Mouse (Mus musculus) MEL (cell line): ENCODE data around the gene Gm5416. TPM values are rescaled to one million over a fixed set of nuclear protein-coding genes. Genes with fewer than 3 reads are reported as not detected.

Source experiments
- polyA plus RNA-seq, 2 experiments: library from polyadenylated mRNA; stranded (reverse) in 1 of 2; unstranded in 1 of 2; fragments of >175 nt in 1 of 2; fragments of >200 nt in 1 of 2; gene quantifications; 2 replicates each; pipeline versions ENCODE4 v1.2.1 to v1.2.4; 2012; ENCODE audit warnings: low replicate concordance in 2 of 2, low read depth in 1 of 2; ENCODE audit not compliant: insufficient read length in 2 of 2, insufficient read depth in 1 of 2, missing spikeins in 1 of 2
- total RNA-seq: library from RNA; depleted of rRNA; stranded (reverse); fragments of 300-350 nt; gene quantifications from 2 replicates; pipeline ENCODE4 v1.2.3, GENCODE M21; 2012; rRNA removed

The Gm5416 gene
- total and polyA plus RNA-seq, 3 experiments, result not detected

Other genes starting within 250 kb of the Gm5416 start
- 24.5 and 25.2 TPM in 2 replicates for gene Kpna1, start 231.7 kb upstream of the Gm5416 start, total RNA-seq
- 10 to 100 TPM in 1 of 2 experiments, not detected in 1; 34.9 TPM for gene Kpna1, start 231.7 kb upstream of the Gm5416 start, polyA plus RNA-seq
- gene Wdr5b, start 169.2 kb upstream of the Gm5416 start, total RNA-seq, result 2.1 and 3.3 TPM in 2 replicates
- 1 to 10 TPM in 1 of 2 experiments, not detected in 1; 1.7 TPM for gene Wdr5b, start 169.2 kb upstream of the Gm5416 start, polyA plus RNA-seq
- gene Fam162a, start 138.8 kb upstream of the Gm5416 start, total RNA-seq, result 111 and 120 TPM in 2 replicates
- 100 to 1,000 TPM in 1 of 2 experiments, not detected in 1; 129 TPM for gene Fam162a, start 138.8 kb upstream of the Gm5416 start, polyA plus RNA-seq
- 183 and 203 TPM in 2 replicates for gene Ccdc58, start 138.7 kb upstream of the Gm5416 start, total RNA-seq
- 10 to 100 TPM in 1 of 2 experiments, not detected in 1; 98.3 TPM for gene Ccdc58, start 138.7 kb upstream of the Gm5416 start, polyA plus RNA-seq
- not detected in 2 replicates for gene Csta1, start 79.2 kb upstream of the Gm5416 start, total RNA-seq
- gene Csta1, start 79.2 kb upstream of the Gm5416 start, polyA plus RNA-seq, result not detected
- not detected in 2 replicates for gene Stfa2l1, start 53.6 kb upstream of the Gm5416 start, total RNA-seq
- not detected for gene Stfa2l1, start 53.6 kb upstream of the Gm5416 start, polyA plus RNA-seq
- gene Gm5483, start 26.2 kb upstream of the Gm5416 start, total RNA-seq, result not detected in 2 replicates
- gene Gm5483, start 26.2 kb upstream of the Gm5416 start, polyA plus RNA-seq, result not detected
- gene 2010005H15Rik, start 11.1 kb downstream of the Gm5416 start, total RNA-seq, result 0.29 and 0.46 TPM in 2 replicates
- under 1 TPM in 1 of 2 experiments, not detected in 1; 0.11 TPM for gene 2010005H15Rik, start 11.1 kb downstream of the Gm5416 start, polyA plus RNA-seq
- gene Stfa1, start 66.5 kb downstream of the Gm5416 start, total RNA-seq, result not detected in 2 replicates
- gene Stfa1, start 66.5 kb downstream of the Gm5416 start, polyA plus RNA-seq, result not detected
- not detected in 2 replicates for gene BC117090, start 123.9 kb downstream of the Gm5416 start, total RNA-seq
- gene BC117090, start 123.9 kb downstream of the Gm5416 start, polyA plus RNA-seq, result not detected
- not detected in 2 replicates for gene BC100530, start 157.3 kb downstream of the Gm5416 start, total RNA-seq
- gene BC100530, start 157.3 kb downstream of the Gm5416 start, polyA plus RNA-seq, result not detected
- gene Stfa2, start 198.1 kb downstream of the Gm5416 start, total RNA-seq, result not detected in 2 replicates
- not detected for gene Stfa2, start 198.1 kb downstream of the Gm5416 start, polyA plus RNA-seq
- not detected in 2 replicates for gene Stfa3, start 245.0 kb downstream of the Gm5416 start, total RNA-seq
- gene Stfa3, start 245.0 kb downstream of the Gm5416 start, polyA plus RNA-seq, result not detected